Mouse (Mus musculus) embryo, embryonic 10.5 days (tissue): ENCODE data around the gene Gm20696.

ENCODE experiments used
- DNase-seq: peaks from one replicate; pipeline ENCODE4 v3.0.0-alpha.2; 2015; ENCODE audit warnings: low spot score

Gene Gm20696

GRCm38 (mm10) chr6:99666318-99667171, at the start of gene Gm20696, which contains the start of gene Eif4e3:
TSS of gene Gm20696 (minus strand) at chr6:99666797.
TSS of gene Eif4e3 (minus strand) at chr6:99666771.
- peak; percentile 75 for DNase-seq

- no peak for DNase-seq
Observed at GRCm38 (mm10) chr6:99715913-99716312, 49.3 kb upstream of the Gm20696 start.

GRCm38 (mm10) chr6:99715191-99715590, 48.6 kb upstream of the Gm20696 start:
- no peak for DNase-seq

- DNase-seq = no peak
Observed at GRCm38 (mm10) chr6:99713256-99713655, 46.7 kb upstream of the Gm20696 start.

GRCm38 (mm10) chr6:99711576-99712101, 45.0 kb upstream of the Gm20696 start:
- DNase-seq = no peak

GRCm38 (mm10) chr6:99700484-99700883, 33.9 kb upstream of the Gm20696 start:
- no peak for DNase-seq

GRCm38 (mm10) chr6:99692916-99693841, 26.6 kb upstream of the Gm20696 start:
- peak; percentile 56 for DNase-seq

GRCm38 (mm10) chr6:99692206-99692915, 25.8 kb upstream of the Gm20696 start, which contains the start of gene Gpr27:
TSS of gene Gpr27 (plus strand) at chr6:99692679.
- peak; percentile 55 for DNase-seq

GRCm38 (mm10) chr6:99691666-99692205, 25.1 kb upstream of the Gm20696 start:
- peak; percentile 39 for DNase-seq

- no peak for DNase-seq
Observed at GRCm38 (mm10) chr6:99688513-99688912, 21.9 kb upstream of the Gm20696 start.

GRCm38 (mm10) chr6:99684899-99685298, 18.3 kb upstream of the Gm20696 start:
- peak; percentile 66 for DNase-seq

- DNase-seq = no peak
Observed at GRCm38 (mm10) chr6:99683974-99684373, 17.4 kb upstream of the Gm20696 start.

GRCm38 (mm10) chr6:99678108-99678507, 11.5 kb upstream of the Gm20696 start:
- DNase-seq = no peak

GRCm38 (mm10) chr6:99677325-99677724, 10.7 kb upstream of the Gm20696 start:
- DNase-seq = no peak

GRCm38 (mm10) chr6:99674482-99674881, 7.9 kb upstream of the Gm20696 start:
- no peak for DNase-seq

GRCm38 (mm10) chr6:99671768-99672167, 5.2 kb upstream of the Gm20696 start:
- DNase-seq = no peak

GRCm38 (mm10) chr6:99670481-99671119, 4.0 kb upstream of the Gm20696 start:
- peak; percentile 79 for DNase-seq

GRCm38 (mm10) chr6:99669481-99670325, 3.1 kb upstream of the Gm20696 start:
- peak; percentile 64 for DNase-seq

- peak; percentile 60 for DNase-seq
Observed at GRCm38 (mm10) chr6:99667290-99667689, 693 bp upstream of the Gm20696 start.
